Comparison of ENCODE assay signal across 8 mouse cellular contexts in the genomic region with DNA sequence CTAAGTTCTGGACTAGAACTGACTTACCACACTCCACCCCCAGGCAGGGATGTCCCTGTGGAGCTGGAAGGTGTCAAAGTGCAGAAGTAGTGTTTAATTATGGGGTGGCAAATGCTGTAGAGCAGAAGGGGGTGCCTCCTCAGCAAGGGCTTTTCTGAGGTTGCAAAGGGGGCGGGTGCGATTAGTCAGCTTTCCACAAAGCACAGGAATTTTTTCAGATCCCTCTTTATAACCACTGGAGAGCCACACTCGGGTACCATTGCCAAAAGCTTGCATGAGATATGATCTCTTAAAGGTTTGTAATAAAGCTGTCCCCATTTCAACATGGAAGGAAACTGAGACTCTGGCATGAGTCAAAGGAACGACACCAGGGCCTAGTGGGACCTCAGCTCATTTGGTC.
"Had no signal": no experiment of that assay in that cellular context is flagged by ENCODE, and none has a peak within 500 bp of the region (broad histone marks: within the 10 kb centered on the region; RNA-seq: fewer than 3 reads in every experiment).

No protein-coding gene starts in this region.

- DNase-seq: liver, postnatal 0 days; lung, adult 2 months; lung, postnatal 14 days; lung, postnatal 36 days; right cerebral cortex, postnatal 14 days; thymus, adult 2 months; thymus, postnatal 25 days; thymus, postnatal 4 days had no signal
